Mouse (Mus musculus): ENCODE measurements around the gene Mul1.

Mul1 gene

DNA sequence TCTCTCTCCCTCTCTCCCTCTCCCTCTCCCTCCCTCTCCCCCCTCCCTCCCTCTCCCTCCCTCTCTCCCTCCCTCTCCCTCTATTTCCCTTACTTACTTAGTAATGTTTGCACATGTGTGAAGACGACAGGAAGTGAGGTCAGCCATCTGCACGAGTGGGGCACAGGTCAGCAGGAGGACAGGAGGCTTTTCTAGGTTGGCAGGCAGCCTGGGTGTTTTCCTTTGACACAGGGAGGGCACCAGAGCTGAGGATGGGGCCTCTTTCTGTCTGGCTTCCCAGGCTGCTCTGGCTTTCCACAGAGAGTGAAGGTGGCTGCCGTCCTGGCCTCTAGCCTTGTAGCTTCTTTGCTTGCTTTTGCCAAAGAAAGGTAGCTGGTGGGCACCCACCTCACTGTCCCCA is 5.6 kb downstream of the Mul1 start:
- no peak for DNase-seq (ENCODE audit: low spot score in 2 of 2)

DNA sequence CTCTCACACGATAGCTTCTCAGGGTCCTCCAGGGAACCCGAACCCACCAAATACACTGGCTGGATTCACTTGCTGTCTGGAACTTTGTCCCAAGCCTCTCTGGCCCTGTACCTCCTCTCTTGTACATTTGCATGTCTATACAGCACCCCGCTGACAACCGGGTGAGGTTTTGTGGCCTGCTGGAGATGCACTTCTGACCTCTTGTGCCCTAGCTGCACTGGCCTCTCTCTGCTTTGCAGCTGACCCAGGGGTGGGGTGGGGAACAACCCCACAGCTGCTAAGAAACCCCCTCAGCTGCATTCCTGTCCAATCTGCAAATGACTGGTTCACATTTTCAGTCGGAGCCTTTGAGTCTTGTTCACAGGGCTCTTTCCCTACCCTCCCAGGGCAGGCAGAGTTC is 10.5 kb downstream of the Mul1 start:
- DNase-seq (ENCODE audit: low spot score in 2 of 2) = no peak

DNA sequence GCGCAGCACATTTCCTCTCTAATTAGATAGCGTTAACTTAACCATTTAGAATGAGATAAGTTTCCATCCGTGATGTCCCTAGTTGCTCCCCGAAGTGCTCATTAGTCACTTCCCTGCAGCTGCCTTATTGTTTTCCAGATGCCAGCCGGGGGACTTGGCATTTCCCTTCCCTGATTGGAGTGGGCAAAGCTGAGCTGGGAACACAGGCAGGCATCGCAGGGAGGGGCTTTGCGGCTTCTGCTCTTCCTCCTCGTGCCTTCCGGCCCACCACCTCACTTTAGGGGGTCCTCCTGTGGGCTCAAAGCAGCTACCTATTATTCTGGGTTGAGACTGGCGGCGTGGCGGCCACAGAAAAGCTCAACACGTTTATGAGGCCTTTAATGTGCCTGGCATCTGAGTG is 12.5 kb downstream of the Mul1 start:
- DNase-seq (ENCODE audit: low spot score in 2 of 2) = no peak

DNA sequence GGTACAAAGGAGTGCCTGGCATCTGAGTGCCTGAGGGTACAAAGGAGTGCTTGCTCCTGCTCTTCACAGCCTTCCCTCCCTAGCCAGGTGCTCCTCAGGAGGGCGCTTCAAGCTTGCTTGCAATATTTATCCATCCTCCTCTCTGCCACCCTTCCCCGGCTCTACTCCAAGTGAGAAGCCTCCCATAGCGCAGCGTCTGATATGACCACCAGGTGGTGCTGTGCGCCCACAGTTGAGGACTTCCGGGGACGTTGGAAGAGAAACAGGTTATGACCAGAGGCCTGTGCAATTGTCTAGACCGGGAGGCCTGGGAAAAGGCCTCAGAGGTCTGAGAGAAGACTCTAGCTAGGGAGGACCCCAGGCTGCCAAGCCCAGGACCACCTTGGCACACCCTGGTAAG is 12.9 kb downstream of the Mul1 start:
- DNase-seq (ENCODE audit: low spot score in 2 of 2) = peak; percentile 59 to 81

DNA sequence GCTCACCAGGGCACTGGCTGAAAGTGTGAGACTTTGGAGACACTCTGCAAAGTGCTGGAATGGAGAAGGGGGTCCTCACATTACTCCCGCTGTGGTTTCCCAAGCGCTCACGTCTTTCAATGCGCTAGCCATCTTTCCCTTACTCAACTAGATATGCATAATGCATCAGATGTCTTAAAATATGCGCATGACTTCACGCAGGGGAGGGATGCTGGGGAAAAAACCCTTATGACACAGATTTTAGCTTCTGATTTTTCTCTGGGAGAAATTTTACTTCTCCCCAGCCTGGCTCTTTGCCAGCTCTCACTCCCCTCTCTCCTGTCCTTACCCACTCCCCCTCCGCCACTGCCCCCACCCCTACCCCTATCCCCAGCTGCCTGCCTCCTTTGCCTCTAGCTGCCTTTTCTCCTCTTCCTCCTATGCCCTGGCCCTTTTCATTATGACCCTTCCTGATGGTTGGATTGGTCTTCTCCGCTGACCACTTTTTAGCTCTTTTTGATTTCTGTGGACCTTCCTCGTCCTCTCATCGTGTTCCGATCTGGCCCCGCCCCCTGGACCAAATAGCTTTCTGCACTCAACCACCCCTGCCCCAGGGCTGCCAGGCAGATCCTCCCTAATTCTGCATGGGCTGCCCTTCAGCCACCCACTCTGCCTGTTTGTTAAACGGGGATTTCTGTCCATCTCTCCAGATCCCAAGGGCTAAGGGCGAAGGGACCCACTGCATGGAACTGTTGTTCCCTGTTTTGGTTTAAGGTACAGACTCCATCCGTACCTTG is 13.5 kb downstream of the Mul1 start:
- DNase-seq (ENCODE audit: low spot score in 2 of 2) = no peak

DNA sequence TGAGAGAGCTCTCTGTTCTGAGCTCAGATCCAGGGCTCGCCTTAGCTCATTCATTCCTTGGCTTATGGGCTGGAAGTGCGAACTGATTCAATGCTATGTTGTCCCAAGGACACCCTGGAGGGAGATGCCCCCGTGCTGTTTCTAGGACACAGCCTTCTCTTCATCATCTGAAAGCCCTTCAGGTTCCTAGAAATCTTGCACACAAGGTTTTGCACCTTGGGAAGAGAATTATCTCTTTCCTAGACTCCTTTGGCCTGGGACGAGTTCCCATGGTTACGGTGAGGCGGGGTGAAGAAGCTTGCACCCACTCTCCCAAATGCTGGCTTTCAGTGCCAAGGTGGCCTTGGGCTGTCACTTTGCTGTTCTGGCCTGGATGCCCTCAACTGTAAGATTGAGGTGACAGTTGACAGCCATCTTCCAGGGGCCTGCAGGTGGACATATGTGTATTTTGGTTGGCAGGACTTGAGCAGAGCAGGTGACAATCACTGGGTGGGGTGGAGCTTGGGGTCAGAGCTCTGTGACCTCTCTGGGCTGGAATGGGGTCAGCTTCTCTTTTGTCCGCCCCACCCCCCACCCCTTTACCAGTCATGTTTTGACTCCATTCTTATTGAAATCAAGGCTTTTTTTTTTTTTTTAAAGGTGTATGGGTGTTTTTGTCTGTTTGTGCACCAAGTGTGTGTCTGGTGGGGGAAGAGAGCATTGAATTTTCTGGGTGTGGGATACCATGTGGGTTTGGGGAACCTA is 14.6 kb downstream of the Mul1 start:
- DNase-seq (ENCODE audit: low spot score in 2 of 2) = no peak

DNA sequence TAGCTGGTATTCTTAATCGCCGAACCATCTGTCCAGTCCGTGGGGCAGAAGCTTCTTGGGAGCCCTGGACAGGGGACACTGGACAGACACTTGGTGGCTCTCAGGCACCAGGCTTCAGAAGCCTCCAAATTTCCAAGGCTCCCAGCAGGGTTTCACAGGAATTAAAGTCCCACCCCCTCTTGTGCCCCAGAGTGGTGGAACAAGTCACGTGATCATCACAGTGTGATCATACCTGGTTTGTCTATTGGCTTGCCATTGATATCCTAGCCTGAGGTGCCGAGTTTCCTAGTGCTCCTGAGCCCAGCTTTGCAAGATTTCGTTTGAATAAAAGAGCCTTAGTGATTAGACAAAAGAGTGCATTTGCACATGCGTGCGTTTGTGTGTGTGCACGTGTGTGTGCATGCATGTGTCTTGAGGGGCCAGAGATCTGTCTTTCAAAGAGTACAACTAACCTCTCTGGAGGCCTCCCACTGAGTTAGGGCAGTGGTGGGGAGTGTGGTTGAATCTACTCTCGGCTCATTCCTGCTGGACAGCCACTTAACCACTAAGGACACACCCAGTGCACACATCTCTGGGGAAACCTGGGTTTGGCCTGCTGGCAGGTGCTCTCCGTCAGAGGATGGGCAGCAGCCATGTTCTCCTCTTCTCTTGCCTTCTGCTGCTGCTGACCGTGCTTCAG is 15.3 kb downstream of the Mul1 start:
- no peak for DNase-seq (ENCODE audit: low spot score in 2 of 2)

DNA sequence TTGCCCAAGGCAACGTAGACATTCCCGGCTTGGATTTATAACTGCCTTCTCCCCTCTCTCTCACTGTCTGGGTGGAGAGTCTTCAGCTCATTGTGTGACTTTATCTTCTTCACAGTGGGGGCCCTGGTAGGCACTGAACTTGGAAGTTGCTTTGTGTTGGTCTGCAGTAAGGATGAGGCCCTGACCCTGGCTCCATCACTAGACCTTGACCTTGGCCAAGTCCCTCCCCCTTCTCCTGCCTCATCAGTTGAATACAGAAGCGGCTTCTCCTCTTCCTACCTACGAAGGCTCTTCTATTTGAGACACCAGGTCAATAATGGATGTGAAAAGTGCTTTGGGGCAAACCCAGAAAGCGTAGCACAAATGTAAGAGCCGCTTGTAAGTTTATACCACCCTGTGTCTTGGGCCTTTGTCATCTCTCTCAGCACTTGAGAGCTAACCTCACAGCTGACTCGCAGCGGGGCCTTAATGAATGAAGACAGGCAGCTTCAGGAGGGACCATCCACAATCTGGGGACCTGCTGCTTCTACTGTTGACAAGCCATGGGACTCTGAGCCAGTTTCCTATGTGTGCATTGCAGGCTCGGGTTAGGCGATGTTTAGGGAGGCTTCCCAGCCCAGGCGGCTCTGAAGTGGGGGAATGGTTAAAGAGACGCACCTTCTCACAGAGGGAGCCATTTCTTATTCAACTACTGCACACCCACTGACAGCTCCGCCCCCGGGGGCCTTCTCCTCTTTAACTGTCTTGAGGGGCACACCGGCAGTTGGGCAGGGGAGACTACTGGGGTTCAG is 18.0 kb downstream of the Mul1 start:
- DNase-seq (ENCODE audit: low spot score in 2 of 2) = no peak

DNA sequence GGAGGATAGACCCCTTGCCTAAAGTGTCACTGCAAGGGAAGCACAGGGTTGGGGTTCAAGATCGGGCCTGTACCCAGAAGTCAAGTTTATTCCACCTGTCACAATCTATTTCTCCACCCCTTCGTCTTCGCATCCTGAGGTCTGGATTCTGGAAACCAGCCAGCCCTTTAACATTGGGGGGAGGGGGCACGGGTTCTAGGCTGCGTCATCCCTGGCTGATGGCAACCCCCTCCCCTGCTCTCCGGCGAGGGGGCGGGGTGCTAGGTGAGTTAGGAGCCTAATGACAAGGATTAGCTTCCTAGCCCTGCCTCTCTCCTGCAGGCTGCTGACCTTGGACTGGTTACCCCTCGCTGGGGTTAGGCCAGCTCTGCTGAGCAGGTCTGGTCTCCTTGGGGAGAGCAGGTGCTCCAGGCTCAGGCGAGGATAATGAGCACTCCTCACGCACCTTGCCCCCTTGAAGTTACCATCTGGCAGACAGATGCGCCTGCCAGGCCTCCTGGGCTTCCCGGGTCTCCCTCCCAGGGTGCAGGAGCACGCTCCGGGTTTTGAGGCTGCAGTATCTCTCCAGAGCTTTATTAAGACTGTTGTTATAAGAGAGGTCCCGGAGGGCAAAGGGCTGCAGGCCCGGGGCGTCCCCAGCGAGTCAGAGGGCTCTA is 18.8 kb downstream of the Mul1 start:
- no peak for DNase-seq (ENCODE audit: low spot score in 2 of 2)

DNA sequence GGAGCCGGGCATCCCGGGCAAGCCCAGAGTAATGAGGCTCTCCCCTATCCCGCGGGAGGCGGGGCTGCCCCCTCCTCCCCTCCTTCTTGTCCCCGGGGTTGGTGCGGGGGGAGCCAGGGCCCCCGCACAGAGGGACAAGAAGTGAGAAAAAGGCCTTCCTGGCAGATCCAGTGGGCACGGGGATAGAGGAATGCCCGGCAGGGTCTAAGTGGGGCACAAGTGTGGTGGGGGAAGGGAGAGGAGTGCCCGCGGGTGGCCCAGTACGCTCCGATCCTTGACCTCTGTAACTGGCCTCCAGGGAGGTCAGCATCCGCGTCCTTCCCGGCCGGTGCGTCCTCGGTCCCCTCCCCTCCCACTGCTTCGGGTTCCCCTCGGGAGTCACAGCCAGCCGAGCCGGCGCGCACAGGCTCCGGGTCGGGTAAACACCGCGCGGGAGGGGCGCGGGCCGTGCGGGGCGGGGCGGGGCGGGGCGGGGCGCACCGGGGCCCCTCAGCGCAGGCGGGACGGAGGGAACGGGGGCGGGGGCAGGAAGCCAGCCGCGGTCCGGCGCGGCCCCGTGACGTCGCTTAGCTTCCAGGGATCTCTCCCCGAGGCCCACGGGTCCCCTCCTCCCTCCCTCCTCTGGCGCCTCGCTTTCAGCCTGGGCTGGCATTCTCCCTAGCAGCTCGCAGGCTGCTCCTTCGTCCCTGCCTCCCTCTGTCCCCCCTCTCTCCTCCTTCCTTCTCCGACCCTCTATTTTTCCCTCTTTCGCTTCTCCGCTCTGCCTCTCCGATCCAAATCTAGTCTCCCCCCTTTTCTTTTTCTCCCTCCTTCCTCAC is 19.5 kb downstream of the Mul1 start, which contains the start of gene Camk2n1:
Camk2n1 (plus strand) TSS at position 562 of the 818 bp plus-strand sequence.
- no peak for DNase-seq (ENCODE audit: low spot score in 2 of 2)

DNA sequence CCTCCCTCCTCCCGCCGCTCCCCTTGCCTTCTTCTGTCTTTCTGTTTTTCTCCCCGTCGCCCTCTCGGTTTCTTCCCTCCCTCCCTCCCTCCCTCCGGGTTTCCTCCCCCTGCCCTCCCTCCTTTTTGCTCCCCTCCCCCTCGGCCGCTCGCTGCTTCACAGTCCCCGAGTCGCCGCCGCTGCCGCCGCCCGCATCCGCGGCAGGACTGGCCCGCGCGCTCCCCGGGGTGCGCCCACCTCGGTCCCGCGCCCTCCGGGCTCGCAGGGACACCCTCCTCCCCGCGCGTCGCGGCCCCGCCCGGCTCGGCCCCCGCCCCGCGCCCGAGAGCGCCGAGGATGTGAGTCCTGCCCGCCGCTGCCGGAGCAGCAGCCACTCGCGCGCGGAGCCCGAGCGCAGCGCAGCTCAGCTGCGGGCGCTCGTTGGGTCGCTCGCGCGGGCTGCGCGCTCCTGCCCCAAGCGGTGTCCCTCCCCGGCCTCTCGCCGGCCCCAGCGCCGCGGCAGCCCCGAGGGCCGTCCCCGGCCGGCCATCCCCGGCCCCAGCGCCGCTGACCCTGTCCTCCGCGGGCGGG is 20.2 kb downstream of the Mul1 start:
- DNase-seq (ENCODE audit: low spot score in 2 of 2) = no peak

DNA sequence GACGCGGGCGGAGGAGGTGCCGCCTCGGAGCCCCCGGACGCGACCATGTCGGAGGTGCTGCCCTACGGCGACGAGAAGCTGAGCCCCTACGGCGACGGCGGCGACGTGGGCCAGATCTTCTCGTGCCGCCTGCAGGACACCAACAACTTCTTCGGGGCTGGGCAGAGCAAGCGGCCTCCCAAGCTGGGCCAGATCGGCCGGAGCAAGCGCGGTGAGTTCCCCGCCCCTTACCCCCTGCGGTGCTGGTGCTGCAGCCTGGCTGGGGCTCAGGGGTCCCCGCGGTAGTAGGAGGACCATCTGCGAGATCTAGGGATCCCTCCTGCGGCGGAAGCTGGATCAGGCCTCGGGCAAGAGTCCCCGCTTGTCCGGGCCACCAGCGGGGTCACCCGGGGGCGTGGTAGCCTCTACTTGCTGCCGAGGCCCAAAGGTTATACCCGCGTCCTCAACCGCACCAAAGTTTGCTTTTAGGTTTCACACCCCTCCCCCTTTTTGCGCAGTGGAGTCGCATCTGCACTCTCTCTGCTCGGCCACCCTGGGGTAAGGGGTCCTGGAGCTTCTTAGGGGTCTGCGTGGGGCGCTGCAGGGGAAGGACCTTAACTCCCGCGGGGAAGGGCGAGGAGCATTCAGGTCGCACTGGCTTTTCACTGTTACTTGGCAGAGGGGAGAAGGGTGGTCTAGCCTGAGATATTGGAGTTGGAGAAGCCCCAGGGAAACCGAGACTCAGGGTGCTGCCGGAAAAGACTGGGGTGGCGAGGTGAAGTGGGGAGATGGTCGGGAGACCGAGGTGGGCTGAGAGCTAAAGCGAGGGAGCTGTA is 20.9 kb downstream of the Mul1 start:
- DNase-seq (ENCODE audit: low spot score in 2 of 2) = no peak

DNA sequence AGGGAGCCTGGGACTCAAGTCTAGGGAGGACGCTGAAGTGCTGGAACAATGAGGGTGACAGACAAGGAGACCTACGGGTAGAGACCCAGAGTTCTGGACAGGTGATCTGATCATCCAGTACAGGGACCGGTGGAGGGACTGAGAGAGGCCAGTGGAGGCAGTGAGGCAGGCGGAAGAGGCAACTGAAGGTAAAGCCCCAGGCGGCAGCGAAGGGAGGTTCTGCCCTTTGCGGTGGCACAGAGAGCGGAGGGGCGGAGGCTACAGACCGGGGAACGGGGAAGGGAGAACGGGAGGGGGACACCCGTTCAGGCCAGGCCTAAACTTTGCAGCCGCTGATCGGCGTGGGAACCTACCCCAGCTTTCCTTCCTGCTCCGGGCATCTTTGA is 21.5 kb downstream of the Mul1 start:
- no peak for DNase-seq (ENCODE audit: low spot score in 2 of 2)

DNA sequence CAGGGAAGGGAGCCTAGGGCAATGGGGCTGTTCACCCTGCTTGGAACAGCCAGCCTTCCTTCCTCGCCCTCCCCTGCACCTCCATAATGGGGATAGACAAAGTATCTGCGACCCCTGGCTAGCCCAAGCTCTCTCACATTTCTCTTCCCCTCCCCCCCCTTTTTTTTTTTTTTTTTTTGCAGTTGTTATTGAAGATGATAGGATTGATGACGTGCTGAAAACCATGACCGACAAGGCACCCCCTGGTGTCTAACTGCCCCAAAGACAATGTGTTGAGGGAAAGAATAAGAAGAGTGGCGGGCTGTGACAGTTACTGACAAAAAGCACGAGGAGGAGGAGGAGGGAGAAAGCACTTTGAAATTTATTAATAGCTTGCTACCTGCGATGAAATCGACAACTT is 22.1 kb downstream of the Mul1 start:
- DNase-seq (ENCODE audit: low spot score in 2 of 2) = no peak

DNA sequence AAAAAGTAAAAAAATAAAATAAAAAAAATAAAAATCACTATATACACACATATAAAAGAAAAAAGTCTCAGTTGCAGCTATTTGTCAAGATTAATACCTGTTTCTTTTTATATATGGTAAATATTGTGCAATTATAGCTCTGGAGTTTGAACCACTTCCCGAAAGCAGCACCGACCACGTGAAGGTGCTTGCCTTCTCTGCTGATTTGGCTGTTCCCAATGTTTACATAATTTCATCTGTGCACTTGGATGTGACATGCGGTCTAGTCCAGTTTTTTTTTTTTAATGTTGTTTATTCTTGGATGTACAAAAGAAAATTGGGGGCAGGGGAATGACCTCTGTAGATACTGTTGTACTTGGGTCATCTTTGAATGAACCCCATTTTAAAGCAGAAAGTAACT is 22.6 kb downstream of the Mul1 start:
- no peak for DNase-seq (ENCODE audit: low spot score in 2 of 2)

DNA sequence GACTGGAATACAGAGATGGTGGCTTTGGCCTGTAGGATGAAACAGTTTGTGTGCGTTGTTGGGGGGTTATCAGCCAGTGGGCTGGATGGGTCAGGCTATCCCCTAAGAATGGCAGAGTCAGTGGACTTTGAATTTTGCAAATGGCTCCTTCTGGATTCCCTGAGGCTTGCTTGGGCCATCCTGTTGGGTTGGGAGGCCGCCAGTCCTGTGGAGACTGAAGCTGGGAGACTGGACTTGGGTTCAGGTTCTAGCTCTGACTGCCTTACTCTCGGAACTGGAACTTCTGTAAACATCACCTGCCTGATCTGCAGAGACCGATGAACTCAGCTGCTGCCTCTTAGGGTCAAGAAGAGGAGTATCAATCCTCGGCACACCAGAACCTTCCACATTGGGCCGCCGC is 23.7 kb downstream of the Mul1 start:
- no peak for DNase-seq (ENCODE audit: low spot score in 2 of 2)

DNA sequence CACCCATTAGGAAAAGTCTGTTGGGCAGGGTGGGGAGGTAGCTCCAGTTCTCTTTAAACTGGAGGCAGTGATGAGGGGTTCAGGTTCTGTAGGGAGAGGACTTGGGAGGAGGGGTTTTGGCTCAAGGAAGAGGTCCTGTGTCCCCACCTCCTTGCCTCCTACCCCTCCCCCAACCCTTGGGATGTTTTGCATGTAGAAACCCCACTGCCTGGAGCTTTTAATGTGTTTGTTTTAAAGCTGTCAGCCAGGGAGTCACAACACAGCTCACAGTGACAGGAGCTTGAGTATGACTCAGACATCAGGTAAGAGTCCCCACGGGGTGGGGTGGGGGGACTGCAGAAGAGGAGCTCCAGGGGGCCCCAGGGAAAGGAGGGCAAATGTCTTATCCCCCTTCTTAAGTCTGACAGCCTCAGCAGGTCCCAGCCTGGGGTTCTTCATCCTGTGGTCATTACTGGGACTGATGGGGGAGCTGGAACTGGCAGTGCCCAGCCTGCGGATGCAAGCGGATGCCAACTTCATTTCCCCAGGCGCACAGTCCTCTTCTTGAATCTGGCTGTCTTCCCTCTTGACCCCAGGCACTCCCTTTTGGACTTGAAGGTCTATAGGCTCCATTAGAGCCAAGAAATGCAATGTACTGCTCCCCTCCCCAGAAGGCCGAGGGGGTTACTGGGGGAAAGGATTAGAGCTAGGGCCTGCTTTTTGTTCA is 24.4 kb downstream of the Mul1 start:
- no peak for DNase-seq (ENCODE audit: low spot score in 2 of 2)

DNA sequence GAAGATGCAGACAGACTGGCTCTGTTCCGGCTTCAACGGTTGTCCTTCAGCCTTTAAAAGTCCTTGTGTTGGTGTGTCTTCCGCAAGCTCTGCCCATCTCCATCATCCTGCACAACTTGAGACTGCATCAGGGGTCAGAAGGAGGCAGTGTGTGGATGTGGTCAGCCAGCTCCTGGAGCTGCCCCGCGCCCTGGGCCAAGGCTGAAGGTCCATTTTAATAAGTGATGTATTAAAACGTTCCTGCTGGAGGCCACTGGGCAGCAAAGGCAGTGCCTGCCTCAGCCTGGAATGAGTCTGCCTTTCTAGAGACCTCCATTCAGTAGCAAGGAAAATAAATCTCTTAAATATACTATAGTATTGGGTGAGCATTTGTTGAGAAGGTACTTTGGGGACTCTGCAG is 25.3 kb downstream of the Mul1 start:
- no peak for DNase-seq (ENCODE audit: low spot score in 2 of 2)

DNA sequence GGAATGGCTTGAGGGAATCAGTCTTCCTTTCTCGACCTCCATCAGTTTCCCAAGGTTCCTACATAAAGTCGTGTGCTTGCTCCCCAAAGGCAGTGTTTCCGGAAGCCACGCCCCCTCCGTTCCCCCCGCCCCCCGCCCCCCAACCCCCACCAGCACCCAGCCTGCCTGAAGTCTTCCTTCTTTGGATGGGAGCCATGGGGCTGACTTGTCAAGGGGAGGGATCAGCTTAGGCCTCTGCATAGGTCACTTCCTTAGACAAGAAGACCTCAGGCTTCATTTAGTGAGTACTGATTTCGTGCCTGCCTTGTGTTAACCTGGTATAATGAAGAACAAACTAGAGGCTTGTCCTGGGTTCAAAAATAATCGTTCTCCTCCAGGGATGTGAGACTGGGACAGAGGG is 26.4 kb downstream of the Mul1 start:
- DNase-seq (ENCODE audit: low spot score in 2 of 2) = no peak
